Mouse (Mus musculus) lung, postnatal 0 days (tissue): ENCODE measurements around the gene Nemf. TPM values are rescaled to one million over a fixed set of nuclear protein-coding genes. Genes with fewer than 3 reads are reported as not detected.
"Not testable (repeated sequence)": the region's sequence is repeated elsewhere in the genome, so short reads cannot be mapped to it uniquely, and the experiment has no call there.

ENCODE experiments used
- ATAC-seq: fragments of 200-750 bp; cut with Nextera tagmentation; 2 replicates; pipeline ENCODE4 v1.8.0; 2017; ENCODE audit warnings: moderate library complexity
- DNase-seq: peaks from one replicate; pipeline ENCODE4 v3.0.0-alpha.2; 2016; ENCODE audit warnings: low spot score
- H3K27ac ChIP-seq: fragments of 300-500 bp; sonication (generic); 2 replicates; pipeline ENCODE4 v1.5.1; 2014; ENCODE audit warnings: antibody characterized with exemption, mild to moderate bottlenecking, low read length, mixed read lengths
- H3K27me3 ChIP-seq: fragments of 300-500 bp; sonication (generic); replicated peaks from 2 replicates; pipeline ENCODE4 v1.6.1; 2014; ENCODE audit warnings: low read length, mixed read lengths; ENCODE audit not compliant: insufficient read depth
- H3K36me3 ChIP-seq: fragments of 300-500 bp; sonication (generic); 2 replicates; pipeline ENCODE4 v1.6.1; 2014; ENCODE audit warnings: low read length, mixed read lengths; ENCODE audit not compliant: insufficient read depth
- H3K4me1 ChIP-seq: fragments of 300-500 bp; sonication (generic); 2 replicates; pipeline ENCODE4 v1.6.1; 2014; ENCODE audit warnings: antibody characterized with exemption, low read depth, low read length, mixed read lengths; ENCODE audit not compliant: insufficient read depth
- H3K4me2 ChIP-seq: fragments of 300-500 bp; sonication (generic); replicated peaks from 2 replicates; pipeline ENCODE4 v1.6.1; 2014; ENCODE audit warnings: low read depth, mild to moderate bottlenecking, low read length, moderate library complexity, mixed read lengths
- H3K4me3 ChIP-seq: fragments of 300-500 bp; sonication (generic); 2 replicates; pipeline ENCODE4 v1.5.1; 2014; ENCODE audit warnings: low read depth, low read length
- H3K9ac ChIP-seq: fragments of 300-500 bp; sonication (generic); replicated peaks from 2 replicates; pipeline ENCODE4 v1.6.1; 2014; ENCODE audit warnings: low read depth, mild to moderate bottlenecking
- H3K9me3 ChIP-seq: fragments of 300-500 bp; sonication (generic); 2 replicates; pipeline ENCODE4 v1.6.1; 2016; ENCODE audit warnings: low read length, mixed read lengths
- CTCF ChIP-seq: IDR thresholded peaks from 2 replicates; pipeline ENCODE4 v1.5.1; 2016; ENCODE audit warnings: antibody characterized with exemption, mild to moderate bottlenecking
- EP300 ChIP-seq: IDR thresholded peaks from 2 replicates; pipeline ENCODE4 v1.6.1; 2016; ENCODE audit warnings: antibody characterized with exemption, mild to moderate bottlenecking, control low read depth
- WGBS: fragments of 180-500 bp; shearing (Covaris S2); extraction: QIAGEN DNeasy Blood & Tissue Kit; methylation state at CpG from one replicate; pipeline ENCODE4 v1.1.7; 2014; 5-methylcytosine and 5-hydroxymethylcytosine counted together
- polyA plus RNA-seq: library from polyadenylated mRNA; unstranded; fragments of >200 nt; fragmentation: Nextera tagmentation; extraction: Ambion mirVana; gene quantifications from 2 replicates; pipeline ENCODE4 v1.2.1, GENCODE M21; 2015

The Nemf gene
- polyA plus RNA-seq, 1 experiment from 2014 or later, result 65.5 TPM

- no peaks in the 10 kb centered on the region for H3K4me1 ChIP-seq
- H3K27me3 ChIP-seq, result no peaks in the 10 kb centered on the region
- TF ChIP-seq CTCF, result no peak
- no peak for TF ChIP-seq EP300
- H3K4me3 ChIP-seq, result no peak overlapping the region
- H3K9ac ChIP-seq, result no peak overlapping the region
- no peak overlapping the region for H3K4me2 ChIP-seq
- no peaks in the 10 kb centered on the region for H3K9me3 ChIP-seq
- no peak overlapping the region for H3K27ac ChIP-seq
- no peaks in the 10 kb centered on the region for H3K36me3 ChIP-seq
- no peak for DNase-seq
- whole genome bisulfite sequencing, result 73% methylated on average over 10 of the region's 10 CpGs
- no peak for ATAC-seq
Measured at GRCm38 (mm10) chr12:69393076-69393475, 36.1 kb upstream of the Nemf start.

- H3K4me3 ChIP-seq, result no peak overlapping the region
- peak; percentile 6; the same call in 1 of the 2 replicates for ATAC-seq
- H3K9me3 ChIP-seq, result no peaks in the 10 kb centered on the region
- no peak overlapping the region for H3K4me2 ChIP-seq
- H3K36me3 ChIP-seq, result no peaks in the 10 kb centered on the region
- no peak for TF ChIP-seq CTCF
- no peak for DNase-seq
- H3K4me1 ChIP-seq, result no peaks in the 10 kb centered on the region
- H3K27me3 ChIP-seq, result no peaks in the 10 kb centered on the region
- H3K9ac ChIP-seq, result no peak overlapping the region
- no peak overlapping the region for H3K27ac ChIP-seq
- 54% methylated on average over 7 of the region's 7 CpGs for WGBS
Measured at GRCm38 (mm10) chr12:69390000-69390698, 33.2 kb upstream of the Nemf start.

GRCm38 (mm10) chr12:69389273-69389938 lies 32.4 kb upstream of the Nemf start:
- no peak overlapping the region for H3K4me2 ChIP-seq
- no peaks in the 10 kb centered on the region for H3K9me3 ChIP-seq
- TF ChIP-seq EP300 (no peak), CTCF (no peak)
- no peak for DNase-seq
- no peak overlapping the region for H3K9ac ChIP-seq
- H3K36me3 ChIP-seq, result no peaks in the 10 kb centered on the region
- 56% methylated on average over 7 of the region's 7 CpGs for WGBS
- H3K4me3 ChIP-seq, result no peak overlapping the region
- no peak for ATAC-seq
- H3K4me1 ChIP-seq, result no peaks in the 10 kb centered on the region
- no peak overlapping the region for H3K27ac ChIP-seq
- no peaks in the 10 kb centered on the region for H3K27me3 ChIP-seq

GRCm38 (mm10) chr12:69388321-69388869 lies 31.4 kb upstream of the Nemf start:
- H3K27me3 ChIP-seq, result no peaks in the 10 kb centered on the region
- no peak for TF ChIP-seq EP300
- no peak for TF ChIP-seq CTCF
- no peak overlapping the region for H3K27ac ChIP-seq
- DNase-seq (no peak), ATAC-seq (no peak)
- no peaks in the 10 kb centered on the region for H3K36me3 ChIP-seq
- no peaks in the 10 kb centered on the region for H3K9me3 ChIP-seq
- H3K4me3 ChIP-seq, result no peak overlapping the region
- H3K4me2 ChIP-seq, result no peak overlapping the region
- no peak overlapping the region for H3K9ac ChIP-seq
- 91% methylated on average over 10 of the region's 10 CpGs for WGBS
- no peaks in the 10 kb centered on the region for H3K4me1 ChIP-seq

GRCm38 (mm10) chr12:69386281-69386732 lies 29.3 kb upstream of the Nemf start:
- not testable (repeated sequence) for H3K4me3 ChIP-seq, H3K9me3 ChIP-seq, H3K27me3 ChIP-seq, H3K36me3 ChIP-seq, H3K4me1 ChIP-seq, H3K27ac ChIP-seq, H3K4me2 ChIP-seq, ATAC-seq, H3K9ac ChIP-seq, DNase-seq
- WGBS, result 70% methylated on average over 12 of the region's 12 CpGs

GRCm38 (mm10) chr12:69385542-69386280 lies 28.7 kb upstream of the Nemf start:
- Histone ChIP-seq H3K27ac (no peak overlapping the region), H3K9ac (no peak overlapping the region), H3K4me3 (no peak overlapping the region), H3K4me2 (no peak overlapping the region), H3K36me3 (no peaks in the 10 kb centered on the region), H3K27me3 (no peaks in the 10 kb centered on the region), H3K4me1 (no peaks in the 10 kb centered on the region), H3K9me3 (no peaks in the 10 kb centered on the region)
- WGBS, result 74% methylated on average over 6 of the region's 6 CpGs
- DNase-seq (peak; percentile 28), ATAC-seq (no peak)
- TF ChIP-seq CTCF, result no peak
